Mouse (Mus musculus) urinary bladder, postnatal 4 days (tissue): Measurements from ENCODE around the gene Grik4.

ENCODE experiments used
- DNase-seq, 2 experiments: peaks; one replicate each; pipeline ENCODE4 v3.0.0; 2021 to 2022; ENCODE audit warnings: low spot score in 2 of 2

Grik4 gene

GRCm38 (mm10) chr9:42742385-42742784 lies 201.9 kb downstream of the Grik4 start:
- no peak for DNase-seq

- DNase-seq: no peak
These were observed 207.5 kb downstream of the Grik4 start for GRCm38 (mm10) chr9:42736697-42737335.

DNA sequence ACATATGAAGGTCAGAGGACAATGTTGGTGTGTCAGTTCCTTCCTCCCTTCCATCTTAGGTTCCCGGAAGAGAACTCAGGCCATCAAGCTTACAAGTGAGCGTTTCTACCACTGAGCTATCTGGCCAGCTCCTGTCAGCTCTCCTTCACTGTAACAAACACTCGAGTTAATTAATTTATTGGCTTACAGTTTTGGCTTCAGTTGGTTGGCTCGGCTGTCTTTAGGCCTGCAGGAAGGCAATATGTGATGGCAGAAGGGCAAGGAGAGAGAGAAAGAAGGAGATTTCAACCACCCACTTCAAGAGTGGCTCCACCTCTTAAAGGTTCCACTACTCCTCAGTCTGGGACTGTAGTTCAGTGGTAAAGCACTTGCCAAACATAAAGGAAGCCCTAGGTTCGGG lies 209.2 kb downstream of the Grik4 start:
- DNase-seq: no peak

- DNase-seq: no peak
These were observed 211.5 kb downstream of the Grik4 start for GRCm38 (mm10) chr9:42732731-42733318.

GRCm38 (mm10) chr9:42728472-42728871 lies 215.8 kb downstream of the Grik4 start:
- no peak for DNase-seq

- no peak for DNase-seq
These were observed 216.6 kb downstream of the Grik4 start for GRCm38 (mm10) chr9:42727661-42728060.

GRCm38 (mm10) chr9:42727186-42727585 lies 217.1 kb downstream of the Grik4 start:
- no peak for DNase-seq

DNA sequence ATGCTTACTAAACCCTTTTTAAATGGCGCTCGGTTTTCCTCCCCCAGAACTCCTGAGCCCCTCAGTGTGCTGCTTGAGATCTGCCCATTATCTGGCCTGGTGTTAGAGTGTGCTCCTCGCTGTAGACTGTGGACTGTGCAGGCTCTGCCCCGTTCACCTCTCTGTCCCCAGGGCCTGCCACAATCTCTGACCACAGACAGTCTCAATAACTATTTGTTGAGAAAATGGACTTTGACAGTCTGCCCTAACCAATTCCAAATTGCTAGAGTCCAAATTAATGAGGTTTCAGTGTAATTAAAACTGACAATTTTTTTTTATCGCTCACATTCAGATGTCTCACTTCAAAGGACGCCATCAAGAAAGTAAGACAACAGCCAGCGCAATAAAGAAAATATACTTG lies 220.2 kb downstream of the Grik4 start:
- no peak for DNase-seq

DNA sequence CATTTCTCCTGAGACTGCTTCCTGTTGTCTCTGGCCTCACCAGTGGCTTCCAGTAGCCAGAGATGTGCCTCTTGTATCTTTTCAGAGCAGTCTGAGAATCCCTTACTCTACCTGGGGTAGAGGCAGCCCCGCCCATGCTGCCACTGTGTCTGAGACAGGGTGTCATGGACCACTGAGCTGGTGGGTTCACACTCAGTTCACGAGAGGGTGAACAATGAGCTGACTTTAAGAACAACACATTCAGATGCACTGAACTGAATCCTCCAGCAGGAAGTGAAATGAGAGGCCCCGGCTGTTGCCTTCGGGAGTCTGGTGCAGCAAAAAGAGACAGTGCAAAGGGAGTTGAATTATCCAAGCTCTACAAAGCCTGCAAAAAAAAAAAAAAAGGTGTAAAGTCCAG lies 221.8 kb downstream of the Grik4 start:
- no peak for DNase-seq

DNA sequence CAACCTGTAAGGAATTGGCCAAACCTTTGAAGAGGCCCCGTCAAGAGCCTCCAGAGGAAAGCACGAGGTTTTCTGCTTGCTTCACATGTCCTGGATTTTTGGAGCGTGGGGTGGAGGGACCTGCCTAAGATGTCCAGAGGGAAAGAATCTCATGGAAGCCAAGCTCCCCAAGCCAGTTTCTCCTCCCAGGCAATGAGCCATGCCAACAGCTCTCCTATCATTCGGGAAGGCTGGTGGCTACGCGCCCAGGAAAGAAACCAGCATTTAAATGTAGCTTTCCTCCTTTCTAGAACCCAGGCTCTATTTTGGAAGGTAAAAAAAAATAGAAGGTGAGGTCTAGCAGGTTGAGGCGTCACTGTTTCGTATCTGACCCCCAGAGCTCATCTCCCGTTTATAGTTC lies 222.6 kb downstream of the Grik4 start:
- no peak for DNase-seq

- DNase-seq: no peak
These were observed 223.1 kb downstream of the Grik4 start for GRCm38 (mm10) chr9:42721146-42721545.

DNA sequence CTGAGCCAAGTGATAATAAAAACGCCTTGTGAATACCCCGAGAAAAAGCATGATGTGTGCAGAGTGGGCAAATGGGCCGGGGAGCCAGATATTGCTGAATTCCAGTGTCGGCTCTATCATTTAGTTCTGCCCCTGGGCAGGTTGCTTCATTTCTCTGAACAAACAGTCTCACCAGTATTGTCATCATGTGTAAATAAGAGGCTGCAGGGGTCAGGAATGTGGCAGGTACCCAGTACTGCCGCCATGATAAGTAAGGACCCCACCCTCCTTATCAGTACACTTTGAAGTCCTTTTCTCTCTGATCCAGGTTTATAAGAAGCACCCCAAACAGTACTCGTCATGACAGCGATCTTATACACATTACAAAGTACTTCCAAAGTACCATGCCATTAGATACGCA lies 230.4 kb downstream of the Grik4 start:
- DNase-seq: no peak

DNA sequence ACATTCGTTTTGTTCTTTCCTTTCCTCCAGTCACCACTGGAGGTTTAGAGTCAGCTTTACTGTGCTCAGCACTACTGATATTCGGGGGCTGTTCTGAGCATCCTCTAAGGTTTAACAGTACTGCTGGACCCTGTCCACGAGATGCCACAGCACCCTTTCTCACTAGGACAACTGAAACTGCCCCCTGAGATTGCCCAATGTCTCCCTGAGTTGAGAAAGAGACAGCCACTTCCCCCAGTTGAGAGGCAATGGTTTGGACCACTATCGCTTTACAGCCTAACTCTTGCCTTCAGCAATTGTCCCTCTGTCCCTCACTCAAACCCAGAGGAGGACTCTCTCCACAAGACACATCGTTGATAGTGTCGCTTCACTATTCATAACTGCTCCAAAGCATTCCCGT lies 238.4 kb downstream of the Grik4 start:
- DNase-seq: no peak

DNA sequence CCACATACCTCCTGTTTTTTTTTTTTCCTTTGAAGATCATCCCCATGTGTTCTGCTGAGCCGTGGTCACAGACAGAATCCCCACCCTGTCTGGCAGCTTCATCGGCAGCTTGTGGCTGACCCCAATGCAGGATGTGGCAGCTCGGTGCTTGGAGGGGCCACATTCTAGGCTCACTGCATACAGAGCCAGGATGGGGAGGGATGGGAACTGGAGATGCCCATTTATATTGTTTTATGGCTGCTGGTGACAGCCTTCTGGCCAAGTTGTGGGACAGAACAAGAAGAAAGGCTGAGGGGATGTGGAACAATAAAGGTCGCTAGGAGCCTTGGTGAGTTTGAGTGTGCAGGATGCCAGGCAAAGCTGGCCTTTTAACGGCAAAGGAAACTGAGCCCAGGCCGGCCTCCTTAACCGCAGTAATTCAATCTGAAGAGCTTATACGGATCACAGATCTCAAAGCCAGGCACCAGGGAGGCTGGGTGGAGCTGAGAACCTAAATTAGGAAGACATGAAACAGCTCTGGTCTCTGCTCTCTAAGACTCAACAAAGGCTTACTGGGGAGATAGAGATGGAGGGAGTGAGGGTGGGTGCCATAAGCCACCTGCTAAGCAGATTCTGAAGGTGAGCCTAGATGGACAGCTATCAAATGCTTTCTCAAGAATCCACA lies 241.0 kb downstream of the Grik4 start:
- DNase-seq: no peak

GRCm38 (mm10) chr9:42702231-42703132 lies 241.8 kb downstream of the Grik4 start:
- DNase-seq: no peak

DNA sequence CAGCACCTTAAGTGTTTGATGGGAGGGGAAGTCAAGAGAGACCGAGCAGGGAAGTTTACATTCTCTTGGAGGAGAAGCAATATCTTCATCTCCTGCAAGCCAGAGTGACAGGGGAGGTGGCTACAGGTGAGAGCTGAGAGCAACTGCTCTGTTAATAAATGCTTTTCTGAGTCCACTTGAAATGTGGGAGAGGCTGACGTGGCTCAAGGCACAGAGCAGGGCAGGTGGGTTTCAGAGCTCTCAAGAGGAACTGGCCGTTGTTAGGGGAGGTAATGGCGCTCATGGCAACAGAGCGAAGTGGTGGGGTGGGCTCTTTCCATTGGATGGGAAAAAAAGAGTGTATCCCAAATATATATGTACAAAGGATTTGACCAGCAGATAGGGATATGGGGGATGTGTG lies 242.6 kb downstream of the Grik4 start:
- no peak for DNase-seq

DNA sequence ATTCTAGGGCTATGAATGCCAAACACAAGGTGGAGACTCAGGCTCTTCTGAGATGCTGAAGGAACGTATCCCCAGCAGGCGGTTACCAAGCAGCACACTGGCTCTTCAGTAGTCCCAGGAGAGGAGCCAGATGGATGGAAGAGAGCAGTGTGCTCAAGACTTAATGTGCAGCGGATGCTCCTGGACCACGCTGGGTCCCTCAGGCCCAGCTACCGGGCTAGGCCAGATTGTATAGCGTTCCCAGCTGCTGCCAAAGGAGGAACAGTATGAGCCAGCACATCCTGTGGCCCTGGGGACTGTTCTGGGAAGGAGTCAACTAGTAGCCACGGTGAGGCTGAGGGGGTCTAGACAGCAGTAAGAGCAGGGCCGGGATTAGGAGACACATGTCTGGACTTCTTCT lies 251.3 kb downstream of the Grik4 start:
- DNase-seq: no peak

DNA sequence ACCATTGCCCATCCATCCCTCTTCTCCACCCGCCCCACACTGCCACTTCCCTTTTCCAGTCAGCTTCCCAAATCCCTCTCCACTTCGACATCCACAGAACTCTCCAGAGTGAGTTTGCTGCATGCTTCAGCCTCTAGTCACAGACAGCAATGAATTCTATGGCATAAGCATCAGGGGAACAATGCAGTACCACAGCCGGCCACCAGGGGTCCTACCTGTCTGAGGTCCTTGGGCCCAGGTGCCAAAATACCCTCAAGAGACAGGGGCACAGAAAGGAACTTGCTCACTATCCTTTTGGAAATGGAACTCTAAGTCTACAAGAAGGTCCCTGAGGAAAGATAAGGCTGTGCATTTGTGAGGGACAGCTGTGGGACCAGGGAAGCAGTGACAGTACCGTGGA lies 256.1 kb downstream of the Grik4 start:
- DNase-seq: peak; percentile 26 to 77

DNA sequence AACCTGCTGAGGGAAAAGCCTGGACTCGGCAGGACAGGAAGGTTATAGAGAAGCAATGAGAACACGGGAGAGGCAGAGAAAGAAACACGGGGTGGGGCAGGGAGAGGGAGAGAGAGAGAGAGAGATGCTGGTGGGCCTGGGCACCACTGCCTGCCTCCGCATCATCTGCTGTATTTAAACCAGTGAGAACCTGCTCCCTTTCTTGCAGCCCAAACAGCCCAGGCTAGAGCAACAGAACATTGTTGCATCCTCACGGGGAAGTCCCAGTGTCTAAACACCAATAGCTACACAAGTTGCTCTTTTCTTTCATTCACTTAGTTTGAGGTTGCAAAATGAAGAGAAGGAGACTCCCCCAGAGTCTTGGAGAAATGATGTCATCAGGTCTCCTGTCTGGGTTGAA lies 258.2 kb downstream of the Grik4 start:
- DNase-seq: no peak

GRCm38 (mm10) chr9:42674017-42674412 lies 270.3 kb downstream of the Grik4 start:
- no peak for DNase-seq

- no peak for DNase-seq
These were observed 270.8 kb downstream of the Grik4 start for GRCm38 (mm10) chr9:42673385-42674016.

DNA sequence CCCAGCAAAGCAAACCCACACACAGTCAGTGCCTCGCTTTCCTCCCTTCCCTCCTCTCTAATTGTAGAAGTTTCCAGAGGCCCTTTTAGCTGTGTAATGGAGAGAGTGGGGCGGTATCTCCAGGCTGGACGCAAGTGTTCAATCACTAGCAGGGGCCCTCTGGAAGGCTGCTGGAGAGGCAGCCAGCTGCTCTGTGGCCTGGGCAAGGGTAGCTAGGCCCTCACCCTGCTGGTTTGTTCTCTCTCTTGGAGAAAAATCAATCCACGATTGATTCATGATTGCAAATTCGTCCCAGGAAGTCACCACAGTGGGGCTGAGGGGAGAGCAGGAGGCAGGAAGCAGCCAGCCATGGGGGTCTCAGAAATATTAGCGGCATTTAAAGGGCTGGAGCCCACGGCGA lies 271.3 kb downstream of the Grik4 start:
- DNase-seq: no peak
